Mouse (Mus musculus) limb, embryonic 13.5 days (tissue): ENCODE results near the gene Tom1. TPM values are rescaled to one million over a fixed set of nuclear protein-coding genes. Genes with fewer than 3 reads are reported as not detected.
A peak's percentile ranks its signal among the peaks of the same experiment; 100 is the strongest.

Source experiments
- ATAC-seq: fragments of 200-750 bp; cut with Nextera tagmentation; 2 replicates; pipeline ENCODE4 v1.8.0; 2017; ENCODE audit warnings: low read depth, moderate number of reproducible peaks, moderate TSS enrichment; ENCODE audit not compliant: low FRiP score
- H3K27ac ChIP-seq: fragments of 300-500 bp; sonication (generic); 2 replicates; pipeline ENCODE4 v1.5.1; 2015; ENCODE audit warnings: inconsistent platforms, mild to moderate bottlenecking, moderate library complexity
- H3K27me3 ChIP-seq: fragments of 300-500 bp; sonication (generic); 2 replicates; pipeline ENCODE4 v1.6.1; 2015; ENCODE audit warnings: mild to moderate bottlenecking, inconsistent platforms
- H3K36me3 ChIP-seq: fragments of 300-500 bp; sonication (generic); 2 replicates; pipeline ENCODE4 v1.6.1; 2015; ENCODE audit warnings: inconsistent platforms, mild to moderate bottlenecking, moderate library complexity
- H3K4me1 ChIP-seq: fragments of 300-500 bp; sonication (generic); 2 replicates; pipeline ENCODE4 v1.6.1; 2015; ENCODE audit warnings: inconsistent platforms
- H3K4me2 ChIP-seq: fragments of 300-500 bp; sonication (generic); replicated peaks from 2 replicates; pipeline ENCODE4 v1.6.1; 2015; ENCODE audit warnings: inconsistent platforms, mild to moderate bottlenecking, moderate library complexity
- H3K4me3 ChIP-seq: fragments of 300-500 bp; sonication (generic); 2 replicates; pipeline ENCODE4 v1.5.1; 2015; ENCODE audit warnings: moderate library complexity, mild to moderate bottlenecking, inconsistent platforms
- H3K9ac ChIP-seq: fragments of 300-500 bp; sonication (generic); 2 replicates; pipeline ENCODE4 v1.6.1; 2015; ENCODE audit warnings: mild to moderate bottlenecking, inconsistent platforms
- H3K9me3 ChIP-seq: fragments of 300-500 bp; sonication (generic); 2 replicates; pipeline ENCODE4 v1.6.1; 2016; ENCODE audit warnings: inconsistent platforms
- WGBS: fragments of 180-500 bp; shearing (Covaris S2); methylation state at CpG from one replicate; pipeline ENCODE4 v1.1.7; 2015; 5-methylcytosine and 5-hydroxymethylcytosine counted together
- polyA plus RNA-seq: library from polyadenylated mRNA; unstranded; fragments of >200 nt; fragmentation: Nextera tagmentation; extraction: Ambion mirVana; gene quantifications from 2 replicates; pipeline ENCODE4 v1.2.1, GENCODE M21; 2015

The Tom1 gene
- polyA plus RNA-seq, 1 experiment from 2014 or later, result 34.5 TPM

- Histone ChIP-seq H3K4me2 (no peak overlapping the region), H3K4me3 (no peak overlapping the region), H3K9ac (no peak overlapping the region), H3K4me1 (0 out of 2 replicates have a peak, but pooled peaks cover 4% of the 10 kb centered on the region), H3K27me3 (no peaks in the 10 kb centered on the region), H3K9me3 (no peaks in the 10 kb centered on the region), H3K27ac (no peak overlapping the region), H3K36me3 (no peaks in the 10 kb centered on the region)
- no peak for ATAC-seq
- WGBS, result 69% methylated on average over 9 of the region's 9 CpGs
Measured at GRCm38 (mm10) chr8:75081364-75082040, 48.0 kb downstream of the Tom1 start.

- Histone ChIP-seq H3K27ac (no peak overlapping the region), H3K9ac (no peak overlapping the region), H3K9me3 (no peaks in the 10 kb centered on the region), H3K27me3 (no peaks in the 10 kb centered on the region), H3K4me1 (0 out of 2 replicates have a peak, but pooled peaks cover 4% of the 10 kb centered on the region), H3K4me2 (no peak overlapping the region), H3K36me3 (no peaks in the 10 kb centered on the region), H3K4me3 (no peak overlapping the region)
- 76% methylated on average over 6 of the region's 6 CpGs for WGBS
- ATAC-seq, result no peak
Measured at GRCm38 (mm10) chr8:75082181-75082805, 48.8 kb downstream of the Tom1 start.

- WGBS, result 3% methylated on average over 17 of the region's 17 CpGs
- peak; percentile 97 for ATAC-seq
Measured at GRCm38 (mm10) chr8:75083846-75084245, 50.3 kb downstream of the Tom1 start.

GRCm38 (mm10) chr8:75084382-75085064 lies 51.0 kb downstream of the Tom1 start:
- Histone ChIP-seq H3K4me1 (peaks cover 8% of the 10 kb centered on the region), H3K9me3 (no peaks in the 10 kb centered on the region), H3K9ac (no peak overlapping the region), H3K4me3 (no peak overlapping the region), H3K27ac (no peak overlapping the region; the same call in 1 of the 2 replicates), H3K36me3 (no peaks in the 10 kb centered on the region), H3K4me2 (peak overlapping the region; percentile 62), H3K27me3 (no peaks in the 10 kb centered on the region)
- no peak for ATAC-seq
- 68% methylated on average over 3 of the region's 3 CpGs for WGBS

More at GRCm38 (mm10) chr8:75083846-75084245, 50.3 kb downstream of the Tom1 start:
- H3K27me3 ChIP-seq, result no peaks in the 10 kb centered on the region
- no peaks in the 10 kb centered on the region for H3K9me3 ChIP-seq
- H3K36me3 ChIP-seq, result no peaks in the 10 kb centered on the region
- H3K4me3 ChIP-seq, result peak overlapping the region; percentile 35
- H3K27ac ChIP-seq, result no peak overlapping the region; the same call in 1 of the 2 replicates
- H3K9ac ChIP-seq, result 0 out of 2 replicates have a peak overlapping the region, but pooled peaks have one; percentile 50
- peak overlapping the region; percentile 62 for H3K4me2 ChIP-seq
- H3K4me1 ChIP-seq, result 0 out of 2 replicates have a peak, but pooled peaks cover 4% of the 10 kb centered on the region

- 75% methylated on average over 2 of the region's 2 CpGs for WGBS
- no peaks in the 10 kb centered on the region for H3K27me3 ChIP-seq
- H3K9ac ChIP-seq, result no peak overlapping the region
- H3K9me3 ChIP-seq, result no peaks in the 10 kb centered on the region
- H3K27ac ChIP-seq, result no peak overlapping the region
- no peak for ATAC-seq
- no peak overlapping the region for H3K4me2 ChIP-seq
- H3K4me1 ChIP-seq, result peaks cover 10% of the 10 kb centered on the region
- H3K4me3 ChIP-seq, result no peak overlapping the region
- H3K36me3 ChIP-seq, result no peaks in the 10 kb centered on the region
Measured at GRCm38 (mm10) chr8:75086002-75086401, 52.5 kb downstream of the Tom1 start.

GRCm38 (mm10) chr8:75087127-75087526 lies 53.6 kb downstream of the Tom1 start:
- Histone ChIP-seq H3K9me3 (no peaks in the 10 kb centered on the region), H3K4me2 (no peak overlapping the region), H3K36me3 (no peaks in the 10 kb centered on the region), H3K27ac (no peak overlapping the region), H3K27me3 (no peaks in the 10 kb centered on the region), H3K4me1 (peaks cover 10% of the 10 kb centered on the region), H3K4me3 (no peak overlapping the region), H3K9ac (no peak overlapping the region)
- no peak for ATAC-seq

- H3K27ac ChIP-seq, result peak overlapping the region; percentile 63
Measured at GRCm38 (mm10) chr8:75088989-75089881, 55.7 kb downstream of the Tom1 start.

GRCm38 (mm10) chr8:75090781-75091365 lies 57.4 kb downstream of the Tom1 start:
- 80% methylated on average over 4 of the region's 4 CpGs for WGBS
- no peaks in the 10 kb centered on the region for H3K27me3 ChIP-seq
- no peaks in the 10 kb centered on the region for H3K9me3 ChIP-seq
- no peak overlapping the region for H3K9ac ChIP-seq
- H3K36me3 ChIP-seq, result no peaks in the 10 kb centered on the region
- H3K4me2 ChIP-seq, result no peak overlapping the region
- no peak for ATAC-seq
- H3K27ac ChIP-seq, result no peak overlapping the region
- H3K4me3 ChIP-seq, result no peak overlapping the region
- peaks cover 10% of the 10 kb centered on the region for H3K4me1 ChIP-seq

More at GRCm38 (mm10) chr8:75088989-75089881, 55.7 kb downstream of the Tom1 start:
- Histone ChIP-seq H3K36me3 (no peaks in the 10 kb centered on the region), H3K4me3 (0 out of 2 replicates have a peak overlapping the region, but pooled peaks have one; percentile 3), H3K4me2 (peak overlapping the region; percentile 51), H3K9me3 (no peaks in the 10 kb centered on the region), H3K9ac (peak overlapping the region; percentile 43; the same call in 1 of the 2 replicates), H3K27me3 (no peaks in the 10 kb centered on the region), H3K4me1 (peaks cover 10% of the 10 kb centered on the region)
- peak; percentile 52 for ATAC-seq
- 22% methylated on average over 6 of the region's 6 CpGs for WGBS

GRCm38 (mm10) chr8:75093399-75094156 lies 60.1 kb downstream of the Tom1 start, which contains the start of gene Hmox1:
Gene Hmox1, plus strand, starts transcription at chr8:75093621.
- no peaks in the 10 kb centered on the region for H3K27me3 ChIP-seq
- H3K27ac ChIP-seq, result peak within 1 kb of the TSS; percentile 49
- peaks cover 24% of the 10 kb centered on the region for H3K36me3 ChIP-seq
- H3K4me3 ChIP-seq, result peak within 1 kb of the TSS; percentile 67
- WGBS, result under 1% methylated on average over 36 of the region's 36 CpGs
- peak within 1 kb of the TSS; percentile 80 for H3K9ac ChIP-seq
- peaks cover 10% of the 10 kb centered on the region for H3K4me1 ChIP-seq
- peak; percentile 92 for ATAC-seq
- H3K4me2 ChIP-seq, result peak within 1 kb of the TSS; percentile 79
- no peaks in the 10 kb centered on the region for H3K9me3 ChIP-seq

- Histone ChIP-seq H3K9me3 (no peaks in the 10 kb centered on the region), H3K36me3 (peaks cover 23% of the 10 kb centered on the region), H3K4me1 (0 out of 2 replicates have a peak, but pooled peaks cover under 1% of the 10 kb centered on the region), H3K27ac (no peak overlapping the region), H3K27me3 (no peaks in the 10 kb centered on the region), H3K4me3 (no peak overlapping the region), H3K4me2 (no peak overlapping the region), H3K9ac (no peak overlapping the region)
- ATAC-seq, result no peak
- WGBS, result 81% methylated on average over 4 of the region's 4 CpGs
Measured at GRCm38 (mm10) chr8:75102956-75103355, 69.5 kb downstream of the Tom1 start.
